Mouse (Mus musculus) ES-E14 (cell line): ENCODE measurements around the gene Tead4. TPM values are rescaled to one million over a fixed set of nuclear protein-coding genes. Genes with fewer than 3 reads are reported as not detected.
A peak's percentile ranks its signal among the peaks of the same experiment; 100 is the strongest.

Experiments used
- DNase-seq: peaks from one replicate; pipeline ENCODE4 v3.0.0-alpha.2; 2013; ENCODE audit warnings: low read depth, low spot score
- H3K27ac ChIP-seq: 2 replicates; pipeline ENCODE4 v1.5.1; 2012; ENCODE audit warnings: low read depth, mild to moderate bottlenecking, low read length, moderate library complexity, mixed read lengths; ENCODE audit not compliant: poor library complexity, insufficient read depth, severe bottlenecking
- H3K36me3 ChIP-seq: 2 replicates; pipeline ENCODE4 v1.6.1; 2012; ENCODE audit warnings: mild to moderate bottlenecking, low read length, moderate library complexity, mixed read lengths; ENCODE audit not compliant: control insufficient read depth, poor library complexity, insufficient read depth, severe bottlenecking
- H3K4me1 ChIP-seq, 2 experiments: fragments of 150-350 bp in 1 of 2; sonication (generic) in 1 of 2; 2 replicates each; pipeline ENCODE4 v1.6.1; 2012; ENCODE audit warnings: low read length in 2 of 2, mild to moderate bottlenecking in 1 of 2, mixed read lengths in 1 of 2; ENCODE audit not compliant: control insufficient read depth in 2 of 2, insufficient read depth in 2 of 2, poor library complexity in 1 of 2
- H3K4me3 ChIP-seq, 2 experiments: fragments of 150-350 bp in 1 of 2; sonication (generic) in 1 of 2; 2 replicates each; pipeline ENCODE4 v1.5.1; 2012; ENCODE audit warnings: low read length in 2 of 2, low read depth in 1 of 2, mild to moderate bottlenecking in 1 of 2, mixed read lengths in 1 of 2; ENCODE audit not compliant: insufficient read depth in 1 of 2, poor library complexity in 1 of 2, severe bottlenecking in 1 of 2
- H3K9ac ChIP-seq: 2 replicates; pipeline ENCODE4 v1.6.1; 2012; ENCODE audit warnings: low read depth, mild to moderate bottlenecking, low read length, mixed read lengths; ENCODE audit not compliant: poor library complexity, insufficient read depth, severe bottlenecking
- H3K9me3 ChIP-seq: fragments of 150-350 bp; sonication (generic); 2 replicates; pipeline ENCODE4 v1.6.1; 2012; ENCODE audit warnings: low read depth, mild to moderate bottlenecking, low read length; ENCODE audit not compliant: control insufficient read depth, insufficient read depth
- CHD2 ChIP-seq: IDR thresholded peaks from 2 replicates; pipeline ENCODE4 v1.6.1; 2014; ENCODE audit warnings: mild to moderate bottlenecking, low read depth, low read length, inconsistent platforms
- HCFC1 ChIP-seq: IDR thresholded peaks from 2 replicates; pipeline ENCODE4 v1.6.1; 2012; ENCODE audit warnings: low read length, inconsistent platforms, borderline replicate concordance; ENCODE audit not compliant: insufficient read depth
- MAFK ChIP-seq: IDR thresholded peaks from 2 replicates; pipeline ENCODE4 v1.6.1; 2014; ENCODE audit warnings: mild to moderate bottlenecking, low read depth, low read length, inconsistent platforms; ENCODE audit not compliant: insufficient read depth
- ZC3H11A ChIP-seq: IDR thresholded peaks from 2 replicates; pipeline ENCODE4 v1.6.1; 2012; ENCODE audit warnings: low read depth, mild to moderate bottlenecking, inconsistent platforms, low read length, borderline replicate concordance
- ZNF384 ChIP-seq: IDR thresholded peaks from 2 replicates; pipeline ENCODE4 v1.6.1; 2012; ENCODE audit warnings: low read depth, low read length, inconsistent platforms
- in situ Hi-C, 2 experiments: fragments of 600-800 bp; cut with MboI; formaldehyde crosslinking; loops; one replicate each; pipeline ENCODE4 v1.15.1; 2025; ENCODE audit warnings: low sequenced_read_pairs in 2 of 2, inconsistent platforms in 1 of 2; ENCODE audit not compliant: unreplicated experiment in 2 of 2
- total RNA-seq: library from RNA; depleted of rRNA; stranded (reverse); fragments of 300-350 nt; gene quantifications from 2 replicates; pipeline ENCODE4 v1.2.3, GENCODE M21; 2012

Gene Tead4
- total RNA-seq, 1 experiment = 6.8 TPM

DNA sequence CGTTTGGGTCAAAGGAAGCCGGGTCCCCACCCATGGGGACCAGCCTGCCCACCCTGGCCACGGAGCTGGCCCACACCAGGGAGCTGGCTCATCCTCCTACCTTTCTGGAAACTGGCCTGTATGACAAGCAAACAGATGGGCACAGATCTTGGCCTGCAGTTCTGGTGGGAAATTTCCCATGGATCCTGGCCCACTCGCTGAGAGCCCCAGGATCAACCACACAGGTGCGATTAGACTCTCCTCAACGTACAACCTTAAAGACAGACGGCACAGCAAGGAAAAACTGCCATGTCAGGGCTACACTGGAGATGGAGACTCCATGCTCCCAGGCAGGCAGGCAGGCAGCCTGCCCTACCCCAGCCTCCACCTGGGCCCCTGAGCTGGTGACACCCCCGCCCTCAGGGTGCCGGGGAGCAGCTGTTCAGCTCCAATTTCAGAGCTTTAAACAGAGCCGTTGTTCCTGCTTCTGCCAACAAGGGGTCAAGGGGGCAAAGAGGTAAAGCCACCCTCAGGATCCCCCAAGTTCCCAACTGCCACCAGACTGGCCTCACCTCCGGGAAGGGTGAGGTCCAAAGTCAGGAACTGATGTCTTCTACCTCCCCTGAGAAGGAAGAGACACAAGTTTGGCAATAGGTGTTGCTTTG lies 3.8 kb downstream of the Tead4 start:
- Histone ChIP-seq H3K27ac (no peak overlapping the region), H3K4me3 (no peak overlapping the region), H3K9ac (no peak overlapping the region), H3K4me1 (peaks cover 3 to 28% of the 10 kb centered on the region in 2 experiments; a peak in 3 of 4 replicates), H3K9me3 (no peaks in the 10 kb centered on the region), H3K36me3 (no peaks in the 10 kb centered on the region)
- TF ChIP-seq ZNF384 = no peak
- TF ChIP-seq MAFK = 0 out of 2 replicates have a peak, but pooled peaks have one; percentile 7
- in situ Hi-C loops = no loop called here
- DNase-seq = no peak

DNA sequence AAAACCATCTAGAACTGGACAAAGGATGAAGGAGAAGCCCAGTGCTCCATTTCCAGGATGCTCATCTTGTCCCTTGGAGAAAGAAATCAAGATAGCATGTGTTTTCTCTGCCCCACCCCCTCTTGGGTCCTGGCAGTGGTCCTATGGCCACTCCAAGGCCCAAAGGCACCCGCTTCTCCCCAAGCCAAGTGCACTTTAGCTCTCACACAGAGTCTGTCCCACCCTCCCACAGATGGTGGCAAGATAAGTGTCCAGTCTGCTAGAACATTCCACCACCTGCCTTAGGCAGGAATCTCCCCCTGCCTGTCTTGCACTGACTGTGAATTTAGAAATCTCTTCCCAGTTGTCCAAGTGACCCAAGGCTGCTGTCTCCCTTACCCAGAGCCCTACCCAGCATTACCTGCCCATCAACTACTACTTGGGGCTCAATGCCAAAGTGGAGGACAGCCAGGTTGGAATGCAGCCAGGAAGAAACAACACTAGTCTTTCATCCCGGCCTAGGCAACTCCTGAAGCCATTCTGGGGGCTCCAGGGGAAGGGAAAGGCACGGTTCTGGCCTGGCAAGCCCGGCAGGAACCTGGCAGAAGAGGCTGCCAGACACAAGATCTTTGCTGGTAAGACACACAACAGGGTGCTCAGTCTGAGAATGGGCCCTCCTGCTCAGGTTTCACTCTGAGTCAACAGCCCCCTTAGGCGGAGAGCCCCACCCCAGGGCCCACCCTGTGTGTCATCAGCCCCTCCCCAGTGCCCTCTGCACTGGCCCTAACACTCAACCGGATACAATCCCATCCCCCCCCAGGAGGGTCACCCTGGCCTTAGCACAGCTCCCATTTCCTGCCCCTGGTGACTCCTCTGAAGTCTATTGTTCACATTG lies 4.5 kb downstream of the Tead4 start:
- DNase-seq = no peak
- no peak overlapping the region for H3K9ac ChIP-seq
- H3K36me3 ChIP-seq = no peaks in the 10 kb centered on the region
- no peak for TF ChIP-seq ZNF384
- no peak for TF ChIP-seq HCFC1
- no peak for TF ChIP-seq MAFK
- no peak for TF ChIP-seq CHD2
- no peak for TF ChIP-seq ZC3H11A
- H3K4me1 ChIP-seq = peaks cover 3 to 30% of the 10 kb centered on the region in 2 experiments; a peak in 3 of 4 replicates
- no peak overlapping the region for H3K4me3 ChIP-seq
- H3K27ac ChIP-seq = no peak overlapping the region
- in situ Hi-C loops = no loop called here
- no peaks in the 10 kb centered on the region for H3K9me3 ChIP-seq

DNA sequence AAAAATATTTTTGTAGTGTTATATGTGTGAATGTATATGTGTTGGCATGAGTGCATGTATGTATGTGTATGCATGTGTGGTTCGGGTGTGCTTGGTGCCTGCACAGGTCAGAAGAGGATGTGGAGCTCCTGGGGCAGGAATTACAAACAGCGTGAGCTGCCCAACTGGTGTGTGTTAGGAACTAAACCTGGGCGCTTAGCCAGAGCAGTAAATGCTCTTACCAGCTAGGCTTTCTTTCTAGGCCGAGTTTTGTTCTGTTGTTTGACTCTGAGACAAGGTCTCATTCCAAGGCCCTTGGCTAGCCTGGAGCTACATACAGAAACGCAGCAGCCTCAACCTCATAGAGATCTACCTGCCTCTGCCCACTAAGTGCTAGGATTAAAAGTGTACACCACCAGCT lies 9.3 kb downstream of the Tead4 start:
- in situ Hi-C loops = no loop called here
- TF ChIP-seq MAFK = no peak
- TF ChIP-seq ZC3H11A = no peak
- TF ChIP-seq ZNF384 = no peak
- no peak for TF ChIP-seq HCFC1
- TF ChIP-seq CHD2 = no peak
- Histone ChIP-seq H3K27ac (no peak overlapping the region), H3K4me3 (no peak overlapping the region), H3K4me1 (peaks cover 7 to 30% of the 10 kb centered on the region in 2 experiments), H3K9me3 (no peaks in the 10 kb centered on the region), H3K36me3 (no peaks in the 10 kb centered on the region), H3K9ac (no peak overlapping the region)
- no peak for DNase-seq

DNA sequence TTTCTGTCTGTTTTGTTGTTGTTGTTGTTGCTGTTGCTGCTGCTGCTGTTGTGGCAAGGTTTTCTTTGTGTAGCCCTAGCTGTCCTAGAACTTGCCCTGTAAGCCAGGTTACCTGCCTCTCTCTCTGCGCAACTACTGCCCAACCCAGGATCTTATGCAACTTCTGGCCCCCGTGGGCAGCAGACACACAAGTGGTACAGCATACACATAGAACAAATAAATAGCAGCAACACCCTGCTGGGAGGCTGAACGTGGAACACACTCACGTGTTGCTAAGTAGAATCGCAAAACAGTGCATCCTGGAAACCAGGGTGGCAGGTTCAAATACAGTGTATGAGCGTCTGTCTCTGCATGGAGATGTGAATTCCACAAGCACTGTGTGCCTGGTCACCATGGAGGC lies 11.9 kb downstream of the Tead4 start:
- DNase-seq = no peak
- Histone ChIP-seq H3K36me3 (no peaks in the 10 kb centered on the region), H3K9me3 (no peaks in the 10 kb centered on the region), H3K4me3 (no peak overlapping the region), H3K27ac (no peak overlapping the region), H3K9ac (no peak overlapping the region), H3K4me1 (peaks cover 8 to 23% of the 10 kb centered on the region in 2 experiments)
- TF ChIP-seq HCFC1 = no peak
- no peak for TF ChIP-seq ZC3H11A
- no peak for TF ChIP-seq CHD2
- TF ChIP-seq ZNF384 = no peak
- TF ChIP-seq MAFK = no peak
- in situ Hi-C loops = no loop called here
